Mouse (Mus musculus) stomach, postnatal 0 days (tissue): ENCODE data around the gene Iars.

Source experiments
- CTCF ChIP-seq: IDR thresholded peaks from 2 replicates; pipeline ENCODE4 v1.5.1; 2016; ENCODE audit warnings: antibody characterized with exemption, low read depth, mild to moderate bottlenecking, moderate library complexity
- EP300 ChIP-seq: optimal IDR thresholded peaks from 2 replicates; pipeline ENCODE3; 2016; ENCODE audit warnings: antibody characterized with exemption

- TF ChIP-seq CTCF (no peak), EP300 (no peak)
Observed at GRCm38 (mm10) chr13:49653180-49653541, 28.7 kb upstream of the Iars start.
